Mouse (Mus musculus) intestine, embryonic 16.5 days (tissue): ENCODE results near the gene H2-Ob. TPM values are rescaled to one million over a fixed set of nuclear protein-coding genes. Genes with fewer than 3 reads are reported as not detected.

Experiments used
- ATAC-seq: fragments of 200-750 bp; cut with Nextera tagmentation; 2 replicates; pipeline ENCODE4 v1.8.0; 2017; ENCODE audit warnings: moderate TSS enrichment, moderate library complexity
- H3K27ac ChIP-seq: fragments of 300-500 bp; sonication (generic); 2 replicates; pipeline ENCODE4 v1.5.1; 2014; ENCODE audit warnings: mild to moderate bottlenecking, low read length
- H3K27me3 ChIP-seq: fragments of 300-500 bp; sonication (generic); replicated peaks from 2 replicates; pipeline ENCODE4 v1.6.1; 2014; ENCODE audit warnings: low read length, control low read depth, mixed read lengths; ENCODE audit not compliant: control insufficient read depth, insufficient read depth
- H3K36me3 ChIP-seq: fragments of 300-500 bp; sonication (generic); 2 replicates; pipeline ENCODE4 v1.6.1; 2014; ENCODE audit warnings: low read length, control low read depth; ENCODE audit not compliant: control insufficient read depth, insufficient read depth
- H3K4me1 ChIP-seq: fragments of 300-500 bp; sonication (generic); 2 replicates; pipeline ENCODE4 v1.6.1; 2014; ENCODE audit warnings: low read length, control low read depth, mixed read lengths; ENCODE audit not compliant: control insufficient read depth, insufficient read depth
- H3K4me2 ChIP-seq: fragments of 300-500 bp; sonication (generic); 2 replicates; pipeline ENCODE4 v1.6.1; 2014; ENCODE audit warnings: low read depth, low read length, control low read depth
- H3K4me3 ChIP-seq: fragments of 300-500 bp; sonication (generic); 2 replicates; pipeline ENCODE4 v1.5.1; 2014; ENCODE audit warnings: mild to moderate bottlenecking, low read length
- H3K9ac ChIP-seq: fragments of 300-500 bp; sonication (generic); 2 replicates; pipeline ENCODE4 v1.6.1; 2014; ENCODE audit warnings: low read depth, low read length
- H3K9me3 ChIP-seq: fragments of 300-500 bp; sonication (generic); 2 replicates; pipeline ENCODE4 v1.6.1; 2016; ENCODE audit warnings: low read length, control low read depth; ENCODE audit not compliant: control insufficient read depth
- WGBS: fragments of 180-500 bp; shearing (Covaris S2); extraction: QIAGEN DNeasy Blood & Tissue Kit; methylation state at CpG from one replicate; pipeline ENCODE4 v1.1.7; 2014; 5-methylcytosine and 5-hydroxymethylcytosine counted together
- polyA plus RNA-seq: library from polyadenylated mRNA; unstranded; fragments of >200 nt; fragmentation: Nextera tagmentation; extraction: Ambion mirVana; gene quantifications from 2 replicates; pipeline ENCODE4 v1.2.1, GENCODE M21; 2015

H2-Ob gene
- polyA plus RNA-seq, 1 experiment from 2014 or later, result 0.15 TPM

- ATAC-seq, result no peak
- Histone ChIP-seq H3K27me3 (peaks cover 9% of the 10 kb centered on the region), H3K9ac (no peak overlapping the region), H3K4me3 (no peak overlapping the region), H3K36me3 (no peaks in the 10 kb centered on the region), H3K4me2 (no peak overlapping the region), H3K4me1 (peaks cover 2% of the 10 kb centered on the region), H3K9me3 (no peaks in the 10 kb centered on the region), H3K27ac (no peak overlapping the region)
- WGBS, result 30% methylated on average over 9 of the region's 9 CpGs
These were observed 32.9 kb upstream of the H2-Ob start for GRCm38 (mm10) chr17:34205746-34206176.

GRCm38 (mm10) chr17:34206731-34207130, 32.0 kb upstream of the H2-Ob start:
- Histone ChIP-seq H3K27ac (no peak overlapping the region), H3K4me2 (no peak overlapping the region), H3K9ac (no peak overlapping the region), H3K4me1 (peaks cover 2% of the 10 kb centered on the region), H3K9me3 (no peaks in the 10 kb centered on the region), H3K36me3 (no peaks in the 10 kb centered on the region), H3K27me3 (peaks cover 14% of the 10 kb centered on the region), H3K4me3 (no peak overlapping the region)
- 86% methylated on average over 5 of the region's 5 CpGs for WGBS
- no peak for ATAC-seq

- WGBS, result 70% methylated on average over 3 of the region's 3 CpGs
- Histone ChIP-seq H3K4me1 (peaks cover 2% of the 10 kb centered on the region), H3K9me3 (no peaks in the 10 kb centered on the region), H3K27me3 (peaks cover 19% of the 10 kb centered on the region), H3K4me3 (no peak overlapping the region), H3K27ac (no peak overlapping the region), H3K36me3 (no peaks in the 10 kb centered on the region), H3K4me2 (no peak overlapping the region), H3K9ac (no peak overlapping the region)
- no peak for ATAC-seq
These were observed 31.2 kb upstream of the H2-Ob start for GRCm38 (mm10) chr17:34207456-34207855.

DNA sequence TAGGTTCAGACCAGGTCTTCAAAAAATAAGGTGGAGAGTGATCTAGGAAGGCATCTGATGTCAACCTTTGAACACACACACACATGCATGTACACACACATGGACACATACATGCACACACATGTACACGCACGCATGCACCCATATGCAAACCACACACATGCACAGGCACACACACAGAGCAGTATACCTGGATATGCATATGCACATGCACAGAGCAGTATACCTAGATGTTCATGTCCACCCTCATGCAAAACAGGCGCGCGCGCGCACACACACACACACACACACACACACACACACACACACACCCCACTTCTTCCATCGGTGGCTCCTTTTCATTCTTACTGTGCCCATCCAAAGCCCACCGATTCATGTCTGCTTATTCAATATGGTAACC, 30.8 kb upstream of the H2-Ob start:
- Histone ChIP-seq H3K4me2 (no peak overlapping the region), H3K9me3 (no peaks in the 10 kb centered on the region), H3K36me3 (no peaks in the 10 kb centered on the region), H3K4me1 (peaks cover 2% of the 10 kb centered on the region), H3K27ac (no peak overlapping the region), H3K27me3 (peaks cover 19% of the 10 kb centered on the region), H3K4me3 (no peak overlapping the region), H3K9ac (no peak overlapping the region)
- ATAC-seq, result no peak
- WGBS, result 93% methylated on average over 9 of the region's 9 CpGs

GRCm38 (mm10) chr17:34208421-34208820, 30.3 kb upstream of the H2-Ob start:
- no peak overlapping the region for H3K27ac ChIP-seq
- H3K27me3 ChIP-seq, result peaks cover 19% of the 10 kb centered on the region
- H3K9me3 ChIP-seq, result no peaks in the 10 kb centered on the region
- ATAC-seq, result no peak
- 23% methylated on average over 10 of the region's 10 CpGs for WGBS
- H3K36me3 ChIP-seq, result no peaks in the 10 kb centered on the region
- no peak overlapping the region for H3K4me3 ChIP-seq
- H3K9ac ChIP-seq, result no peak overlapping the region
- H3K4me1 ChIP-seq, result peaks cover 2% of the 10 kb centered on the region
- no peak overlapping the region for H3K4me2 ChIP-seq

DNA sequence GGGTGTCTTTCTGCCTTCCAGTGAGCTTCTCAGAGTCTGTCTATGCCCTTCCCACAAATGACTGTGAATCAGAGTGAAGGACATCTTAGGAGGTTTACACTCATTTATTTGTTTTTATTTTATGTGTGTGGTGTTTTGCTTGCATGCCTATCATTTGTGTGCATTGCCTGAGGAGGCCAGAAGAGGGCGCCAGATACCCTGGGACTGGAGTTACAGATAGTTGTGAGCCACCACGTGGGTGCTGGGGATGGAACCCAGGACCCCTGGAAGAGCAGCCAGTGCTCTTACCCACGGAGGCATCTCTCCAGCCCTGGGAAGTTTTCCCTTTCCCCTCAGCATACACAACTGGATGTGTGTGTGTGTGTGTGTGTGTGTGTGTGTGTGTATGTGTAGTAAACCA, 29.0 kb upstream of the H2-Ob start:
- H3K9me3 ChIP-seq, result no peaks in the 10 kb centered on the region
- peaks cover 26% of the 10 kb centered on the region for H3K27me3 ChIP-seq
- 41% methylated on average over 3 of the region's 3 CpGs for WGBS
- H3K36me3 ChIP-seq, result no peaks in the 10 kb centered on the region
- no peak for ATAC-seq
- no peak overlapping the region for H3K4me2 ChIP-seq
- H3K4me3 ChIP-seq, result no peak overlapping the region
- H3K4me1 ChIP-seq, result peaks cover 2% of the 10 kb centered on the region
- no peak overlapping the region for H3K27ac ChIP-seq
- H3K9ac ChIP-seq, result no peak overlapping the region

DNA sequence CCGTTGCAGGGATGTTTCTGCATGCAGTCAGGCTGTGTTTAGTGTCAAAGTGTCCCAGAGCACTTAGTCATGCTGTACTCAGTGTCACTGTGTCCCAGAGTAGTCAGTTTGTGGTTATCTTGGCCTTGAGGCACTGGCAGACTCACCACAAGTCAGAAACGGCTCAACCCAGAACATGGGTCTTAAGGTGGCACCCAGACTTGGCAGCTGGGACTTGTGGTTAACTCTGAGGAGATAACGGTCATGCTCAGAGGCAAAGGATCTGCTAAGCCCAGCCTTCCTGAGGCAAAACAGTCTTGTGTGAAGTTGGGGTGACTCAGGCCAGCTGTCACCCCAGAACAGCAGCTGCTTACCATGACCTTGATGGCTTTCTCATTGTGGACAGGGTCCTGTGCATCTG, 28.1 kb upstream of the H2-Ob start:
- Histone ChIP-seq H3K4me2 (no peak overlapping the region), H3K9ac (no peak overlapping the region), H3K9me3 (no peaks in the 10 kb centered on the region), H3K4me3 (no peak overlapping the region), H3K4me1 (no peaks in the 10 kb centered on the region), H3K27me3 (peaks cover 26% of the 10 kb centered on the region), H3K36me3 (no peaks in the 10 kb centered on the region), H3K27ac (no peak overlapping the region)
- ATAC-seq, result no peak
- WGBS, result 63% methylated on average over 3 of the region's 3 CpGs

DNA sequence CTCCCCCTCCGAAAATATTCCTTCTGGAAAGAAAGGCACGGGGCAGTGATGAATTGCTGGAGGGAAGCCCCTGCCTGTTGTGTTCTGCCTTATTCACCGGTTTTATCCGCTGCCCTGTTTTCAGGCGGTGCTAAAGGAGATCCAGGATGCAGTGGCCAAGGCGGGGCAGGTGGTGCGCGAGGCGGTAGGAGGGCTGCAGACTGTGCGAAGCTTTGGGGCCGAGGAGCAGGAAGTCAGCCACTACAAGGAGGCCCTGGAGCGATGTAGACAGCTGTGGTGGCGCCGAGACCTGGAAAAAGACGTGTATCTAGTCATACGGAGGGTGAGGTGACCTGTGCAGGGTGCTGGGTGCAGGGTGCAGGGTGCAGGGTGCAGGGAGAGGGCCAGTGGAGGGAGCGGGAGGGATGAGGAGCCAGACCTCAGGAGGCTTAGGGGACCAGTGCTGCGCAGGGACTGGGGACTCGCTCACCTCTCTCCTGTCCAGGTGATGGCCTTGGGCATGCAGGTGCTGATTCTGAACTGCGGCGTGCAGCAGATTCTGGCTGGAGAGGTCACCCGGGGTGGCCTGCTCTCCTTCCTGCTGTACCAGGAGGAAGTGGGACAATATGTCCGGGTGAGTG, 26.8 kb upstream of the H2-Ob start:
- no peak for ATAC-seq
- Histone ChIP-seq H3K9ac (no peak overlapping the region), H3K4me2 (no peak overlapping the region), H3K27ac (no peak overlapping the region), H3K4me1 (no peaks in the 10 kb centered on the region), H3K4me3 (no peak overlapping the region), H3K36me3 (no peaks in the 10 kb centered on the region), H3K27me3 (peaks cover 26% of the 10 kb centered on the region), H3K9me3 (no peaks in the 10 kb centered on the region)
- WGBS, result 20% methylated on average over 23 of the region's 23 CpGs

DNA sequence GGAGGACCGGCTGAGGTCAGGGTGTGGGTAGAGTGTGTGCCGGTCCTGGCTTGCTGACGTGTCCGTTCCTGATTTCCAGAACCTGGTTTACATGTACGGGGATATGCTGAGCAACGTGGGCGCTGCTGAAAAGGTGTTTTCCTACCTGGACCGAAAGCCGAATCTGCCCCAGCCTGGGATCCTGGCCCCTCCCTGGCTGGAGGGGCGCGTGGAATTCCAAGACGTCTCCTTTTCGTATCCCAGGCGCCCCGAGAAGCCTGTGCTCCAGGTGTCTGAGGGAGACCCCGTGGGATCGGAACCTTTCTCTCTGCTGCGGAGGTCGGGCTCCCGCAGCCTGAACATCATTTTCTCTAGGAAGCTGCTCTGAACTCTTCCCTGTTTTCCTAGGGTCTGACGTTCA, 24.8 kb upstream of the H2-Ob start:
- Histone ChIP-seq H3K4me1 (no peaks in the 10 kb centered on the region), H3K4me2 (no peak overlapping the region), H3K9ac (no peak overlapping the region), H3K36me3 (no peaks in the 10 kb centered on the region), H3K27ac (no peak overlapping the region), H3K27me3 (peaks cover 23% of the 10 kb centered on the region), H3K4me3 (no peak overlapping the region), H3K9me3 (no peaks in the 10 kb centered on the region)
- no peak for ATAC-seq
- WGBS, result 40% methylated on average over 21 of the region's 21 CpGs

DNA sequence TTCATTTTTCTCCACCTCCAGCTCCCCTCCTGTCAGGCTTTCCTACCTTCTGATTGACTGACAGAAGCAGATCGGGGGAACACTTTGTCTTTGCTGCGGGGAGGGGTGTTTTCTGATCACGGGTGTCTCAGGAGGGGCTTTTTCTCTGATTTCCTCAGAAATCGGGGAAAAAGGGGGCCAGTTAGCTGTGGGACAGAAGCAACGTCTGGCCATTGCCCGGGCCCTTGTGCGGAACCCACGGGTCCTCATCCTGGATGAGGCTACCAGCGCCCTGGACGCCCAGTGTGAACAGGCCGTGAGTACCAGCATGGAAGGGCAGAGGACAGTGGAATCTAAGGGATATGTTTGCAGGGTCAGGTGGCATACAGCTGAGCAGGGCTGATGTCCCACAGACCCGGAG, 23.5 kb upstream of the H2-Ob start:
- ATAC-seq, result no peak
- 83% methylated on average over 12 of the region's 12 CpGs for WGBS
- Histone ChIP-seq H3K9me3 (no peaks in the 10 kb centered on the region), H3K4me1 (no peaks in the 10 kb centered on the region), H3K9ac (no peak overlapping the region), H3K27ac (no peak overlapping the region), H3K4me3 (no peak overlapping the region), H3K4me2 (no peak overlapping the region), H3K36me3 (no peaks in the 10 kb centered on the region), H3K27me3 (peaks cover 22% of the 10 kb centered on the region)
